Mouse (Mus musculus) spleen, postnatal 14 days (tissue): ENCODE results near the gene Smpdl3a.
A peak's percentile ranks its signal among the peaks of the same experiment; 100 is the strongest.

ENCODE experiments used
- DNase-seq, 2 experiments: peaks; one replicate each; pipeline ENCODE4 v3.0.0; 2021 to 2022; ENCODE audit warnings: low spot score in 2 of 2

Gene Smpdl3a

GRCm38 (mm10) chr10:57794018-57794417 is at the start of gene Smpdl3a:
Gene Smpdl3a, plus strand, starts transcription at chr10:57794335.
- no peak for DNase-seq

GRCm38 (mm10) chr10:57745452-57745851 is 48.7 kb upstream of the Smpdl3a start:
- DNase-seq, result no peak

GRCm38 (mm10) chr10:57747127-57747526 is 47.0 kb upstream of the Smpdl3a start:
- DNase-seq, result no peak

- DNase-seq, result no peak
These were observed 40.8 kb upstream of the Smpdl3a start for GRCm38 (mm10) chr10:57753343-57753742.

- DNase-seq, result no peak
These were observed 38.9 kb upstream of the Smpdl3a start for GRCm38 (mm10) chr10:57755201-57755736.

GRCm38 (mm10) chr10:57758999-57759398 is 35.1 kb upstream of the Smpdl3a start:
- DNase-seq, result no peak

- no peak for DNase-seq
These were observed 33.4 kb upstream of the Smpdl3a start for GRCm38 (mm10) chr10:57760694-57761093.

- DNase-seq, result no peak
These were observed 31.1 kb upstream of the Smpdl3a start for GRCm38 (mm10) chr10:57763044-57763443.

GRCm38 (mm10) chr10:57783289-57784130 is 10.6 kb upstream of the Smpdl3a start:
- no peak for DNase-seq

- no peak for DNase-seq
These were observed 9.8 kb upstream of the Smpdl3a start for GRCm38 (mm10) chr10:57784131-57784875.

GRCm38 (mm10) chr10:57784876-57785150 is 9.3 kb upstream of the Smpdl3a start, which contains the start of gene Fabp7:
Gene Fabp7, plus strand, starts transcription at chr10:57784881.
- no peak for DNase-seq

- DNase-seq, result no peak
These were observed 8.6 kb upstream of the Smpdl3a start for GRCm38 (mm10) chr10:57785552-57785951.

- DNase-seq, result no peak
These were observed 1.2 kb upstream of the Smpdl3a start for GRCm38 (mm10) chr10:57792957-57793356.

GRCm38 (mm10) chr10:57794491-57795461 is 641 bp downstream of the Smpdl3a start:
- peak; percentile 22 to 24 for DNase-seq

GRCm38 (mm10) chr10:57795542-57795941 is 1.4 kb downstream of the Smpdl3a start:
- DNase-seq, result no peak

GRCm38 (mm10) chr10:57796057-57796456 is 1.9 kb downstream of the Smpdl3a start:
- DNase-seq, result peak in 1 of 2 experiments; percentile 12

GRCm38 (mm10) chr10:57799486-57799885 is 5.4 kb downstream of the Smpdl3a start:
- no peak for DNase-seq

GRCm38 (mm10) chr10:57807754-57808153 is 13.6 kb downstream of the Smpdl3a start:
- DNase-seq, result no peak

GRCm38 (mm10) chr10:57812161-57812856 is 18.2 kb downstream of the Smpdl3a start:
- DNase-seq, result no peak

GRCm38 (mm10) chr10:57814295-57814694 is 20.2 kb downstream of the Smpdl3a start:
- DNase-seq, result no peak

- DNase-seq, result no peak
These were observed 21.7 kb downstream of the Smpdl3a start for GRCm38 (mm10) chr10:57815869-57816268.
